Mouse (Mus musculus) testis, postnatal 10 days (tissue): ENCODE data around the gene Ago3.

Experiments used
- DNase-seq: peaks from one replicate; pipeline ENCODE4 v3.0.0; 2021; ENCODE audit warnings: low spot score

Ago3 gene

DNA sequence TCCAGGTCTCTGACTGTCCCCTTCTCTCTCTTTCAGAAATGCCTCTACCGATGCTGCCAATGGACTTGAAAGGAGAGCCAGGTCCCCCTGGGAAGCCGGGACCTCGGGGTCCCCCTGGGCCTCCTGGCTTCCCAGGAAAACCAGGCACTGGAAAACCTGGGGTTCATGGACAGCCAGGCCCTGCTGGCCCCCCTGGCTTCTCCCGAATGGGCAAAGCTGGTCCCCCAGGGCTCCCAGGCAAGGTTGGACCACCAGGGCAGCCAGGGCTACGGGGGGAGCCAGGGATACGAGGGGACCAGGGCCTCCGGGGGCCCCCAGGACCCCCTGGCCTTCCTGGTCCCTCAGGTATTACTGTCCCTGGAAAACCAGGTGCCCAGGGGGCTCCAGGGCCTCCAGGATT is 119.0 kb downstream of the Ago3 start:
- DNase-seq, result no peak

GRCm38 (mm10) chr4:126309922-126310309 is 119.4 kb downstream of the Ago3 start:
- peak; percentile 94 for DNase-seq

DNA sequence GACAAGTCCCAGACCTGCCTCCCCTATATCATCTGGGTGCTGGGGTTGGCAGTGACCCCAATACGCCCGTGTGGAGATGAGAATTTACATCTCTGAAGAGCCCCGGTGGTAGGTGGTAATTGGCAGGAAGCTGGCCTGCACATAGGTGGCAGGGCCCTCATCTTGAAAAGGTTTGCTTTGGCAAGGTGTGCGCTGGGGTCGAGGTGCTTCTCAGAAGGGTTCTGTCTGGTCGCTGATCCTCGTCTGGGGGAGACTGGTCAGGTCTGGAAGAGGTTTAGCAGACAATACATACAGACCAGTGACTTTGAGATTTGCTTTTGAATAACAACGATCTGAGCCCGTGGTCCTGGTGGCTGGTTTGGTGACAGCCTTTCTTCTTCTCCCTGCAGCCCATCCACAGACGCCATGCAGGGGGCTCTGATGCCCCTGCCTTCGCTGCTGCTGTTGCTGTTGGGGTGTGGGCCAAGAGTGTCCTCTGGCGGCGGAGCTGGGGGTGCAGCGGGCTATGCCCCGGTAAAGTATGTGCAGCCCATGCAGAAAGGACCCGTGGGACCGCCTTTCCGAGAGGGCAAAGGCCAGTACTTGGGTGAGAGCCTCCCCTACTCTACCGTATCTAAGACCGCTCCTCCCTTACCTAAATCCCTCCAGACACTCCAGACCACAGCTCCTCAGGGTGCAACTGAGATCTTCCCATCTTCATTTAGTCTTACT is 120.0 kb downstream of the Ago3 start:
- no peak for DNase-seq

GRCm38 (mm10) chr4:126306827-126307226 is 122.5 kb downstream of the Ago3 start:
- no peak for DNase-seq

GRCm38 (mm10) chr4:126306058-126306457 is 123.3 kb downstream of the Ago3 start:
- no peak for DNase-seq

DNA sequence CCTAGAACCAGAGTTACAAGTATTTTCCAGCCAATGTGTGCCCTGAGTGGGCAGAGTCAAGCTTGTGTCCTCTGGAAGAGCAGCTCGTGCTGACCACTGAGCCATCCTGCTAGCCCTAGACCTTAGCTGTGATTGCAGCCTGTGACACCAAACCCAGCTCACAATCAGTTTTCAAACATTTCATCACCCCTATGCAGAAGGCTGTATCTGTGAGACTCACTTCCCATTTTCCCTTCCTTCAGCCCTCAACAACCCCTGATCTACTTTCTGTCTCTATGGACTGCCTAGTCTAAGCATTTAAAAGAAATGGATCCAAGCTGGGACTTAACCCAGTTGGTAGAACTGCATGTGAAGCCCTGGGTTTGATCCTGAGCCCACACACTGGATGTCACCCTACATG is 123.9 kb downstream of the Ago3 start:
- DNase-seq, result no peak

- DNase-seq, result no peak
These were observed 125.5 kb downstream of the Ago3 start for GRCm38 (mm10) chr4:126303877-126304276.

DNA sequence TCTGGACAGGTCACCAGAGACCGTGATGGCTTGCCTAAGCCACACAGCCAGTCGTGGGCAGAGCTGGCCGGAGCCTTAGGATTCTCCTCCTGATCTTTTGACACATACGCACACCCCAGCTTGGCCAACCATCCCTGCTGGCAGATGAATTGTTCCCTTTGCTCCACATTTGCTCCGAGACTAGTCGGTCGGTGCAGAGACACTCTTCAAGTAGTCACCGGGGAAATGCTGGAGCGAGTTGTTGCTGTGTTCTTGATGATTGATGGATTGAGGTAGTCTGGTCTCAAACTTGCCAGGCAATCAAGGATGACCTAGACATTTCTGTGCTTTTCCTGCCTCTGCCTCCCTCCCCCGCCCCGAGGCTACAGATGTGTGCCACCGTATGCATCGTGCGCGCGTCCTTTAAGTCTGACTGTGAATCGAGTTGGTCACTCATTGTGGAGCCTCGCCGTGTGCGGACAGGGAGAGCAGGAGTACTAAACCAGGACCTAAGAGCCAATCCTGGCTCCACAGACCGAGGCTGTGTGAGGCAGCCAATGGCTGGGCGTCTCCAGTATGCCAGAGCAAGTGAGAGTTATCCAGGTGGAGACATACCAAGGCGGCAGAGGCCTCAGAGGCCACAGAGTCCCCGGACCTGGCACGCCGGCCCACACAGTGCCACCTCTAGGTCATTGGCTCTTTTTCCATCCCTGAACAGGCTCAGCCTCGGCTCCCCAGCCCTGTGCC is 127.6 kb downstream of the Ago3 start:
- no peak for DNase-seq

- no peak for DNase-seq
These were observed 128.3 kb downstream of the Ago3 start for GRCm38 (mm10) chr4:126300916-126301583.

DNA sequence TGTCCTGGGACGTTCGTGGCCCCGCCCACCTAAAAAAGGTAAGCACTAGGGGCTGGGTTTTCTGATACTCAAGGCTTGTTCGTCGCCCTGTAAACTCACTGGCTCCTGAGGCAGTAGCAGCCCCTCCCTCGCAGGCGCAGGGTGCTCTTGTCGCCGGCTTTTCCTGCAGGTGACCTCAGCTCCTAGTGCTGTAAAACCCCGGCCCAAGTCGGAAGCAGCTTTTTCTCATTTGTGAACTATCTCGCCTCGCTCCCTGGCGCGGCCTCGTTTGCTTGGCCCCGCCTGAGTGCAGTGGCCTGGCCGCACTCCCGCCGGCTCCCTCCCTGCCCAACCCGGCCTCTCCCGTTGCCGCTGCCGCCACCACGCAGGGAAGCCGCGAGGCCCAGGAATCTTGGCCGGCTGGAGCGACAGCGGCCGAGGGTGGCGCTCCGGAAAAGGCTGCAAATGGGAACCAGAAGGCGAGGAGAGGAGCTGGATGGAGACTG is 132.7 kb downstream of the Ago3 start:
- peak; percentile 77 for DNase-seq

DNA sequence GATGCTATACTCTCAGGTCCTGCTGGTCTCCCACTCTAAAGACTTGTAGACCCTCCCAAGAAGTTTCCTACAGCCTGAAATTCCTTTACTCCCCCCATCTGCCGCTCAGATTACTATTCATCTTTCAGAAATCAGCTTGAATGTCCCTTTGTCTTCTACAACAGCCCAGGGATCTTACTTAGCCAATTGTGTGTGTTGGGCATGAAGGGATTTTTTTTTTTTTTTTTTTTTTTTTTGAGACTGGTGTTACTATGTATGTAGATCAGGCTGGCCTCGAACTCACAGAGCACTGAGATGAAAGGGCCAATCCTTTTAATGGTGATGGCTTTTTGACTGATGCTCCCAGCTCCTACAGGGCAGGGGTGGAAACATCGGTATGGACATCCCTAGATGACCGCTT is 133.4 kb downstream of the Ago3 start:
- DNase-seq, result no peak

- DNase-seq, result no peak
These were observed 134.2 kb downstream of the Ago3 start for GRCm38 (mm10) chr4:126295152-126295551.

DNA sequence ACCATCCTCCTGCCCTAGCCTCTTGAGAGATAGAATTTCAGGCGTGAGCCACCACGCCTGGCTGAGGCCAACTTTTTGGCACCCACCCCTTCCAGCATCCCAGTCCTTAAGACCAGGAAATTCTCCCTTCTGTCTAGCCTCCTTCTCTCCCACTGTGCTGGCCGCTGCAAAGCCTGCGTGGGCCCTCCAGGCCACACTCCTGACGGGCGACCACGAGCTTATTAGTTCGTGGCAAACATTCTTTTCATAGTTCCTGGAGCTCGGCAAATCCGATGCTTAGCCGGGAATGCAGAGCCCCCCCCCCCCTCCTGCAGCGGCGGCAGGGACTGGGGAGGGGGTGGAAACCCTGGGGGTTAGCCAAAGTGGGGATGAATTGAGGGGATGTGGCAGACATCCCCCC is 138.2 kb downstream of the Ago3 start:
- DNase-seq, result no peak

- no peak for DNase-seq
These were observed 139.0 kb downstream of the Ago3 start for GRCm38 (mm10) chr4:126290314-126290713.

DNA sequence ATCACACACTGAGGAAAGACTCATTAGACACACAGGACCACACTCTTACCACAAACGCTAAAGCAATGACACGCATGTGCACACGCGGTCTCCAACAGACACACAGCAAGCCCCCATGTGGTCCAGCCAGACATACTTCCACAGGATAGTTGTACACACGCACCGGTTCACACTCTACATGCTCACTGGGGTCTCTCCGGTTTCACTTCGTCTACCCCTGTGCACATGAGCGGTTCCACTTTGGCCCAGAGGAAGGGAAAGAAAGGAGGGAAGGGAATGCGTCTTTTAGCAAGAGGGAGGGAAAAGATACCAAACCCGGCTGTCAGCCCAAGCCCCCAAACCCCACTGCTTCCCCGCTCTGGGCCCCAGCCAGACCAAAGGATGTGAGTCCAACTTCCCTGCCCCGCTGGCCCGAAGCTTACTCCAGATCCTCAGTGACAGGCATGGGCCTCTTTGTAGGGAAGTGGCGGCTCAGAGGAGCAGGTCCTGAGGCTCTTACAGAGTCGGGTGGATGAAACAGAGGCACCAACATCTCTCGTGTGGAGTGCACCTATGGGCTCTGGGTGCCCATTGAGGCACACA is 141.2 kb downstream of the Ago3 start:
- DNase-seq, result no peak

- no peak for DNase-seq
These were observed 141.9 kb downstream of the Ago3 start for GRCm38 (mm10) chr4:126287302-126287995.

- peak; percentile 69 for DNase-seq
These were observed 142.9 kb downstream of the Ago3 start, which contains the start of gene Col8a2 for GRCm38 (mm10) chr4:126286492-126286891. Col8a2 (plus strand) TSS chr4:126286793.

DNA sequence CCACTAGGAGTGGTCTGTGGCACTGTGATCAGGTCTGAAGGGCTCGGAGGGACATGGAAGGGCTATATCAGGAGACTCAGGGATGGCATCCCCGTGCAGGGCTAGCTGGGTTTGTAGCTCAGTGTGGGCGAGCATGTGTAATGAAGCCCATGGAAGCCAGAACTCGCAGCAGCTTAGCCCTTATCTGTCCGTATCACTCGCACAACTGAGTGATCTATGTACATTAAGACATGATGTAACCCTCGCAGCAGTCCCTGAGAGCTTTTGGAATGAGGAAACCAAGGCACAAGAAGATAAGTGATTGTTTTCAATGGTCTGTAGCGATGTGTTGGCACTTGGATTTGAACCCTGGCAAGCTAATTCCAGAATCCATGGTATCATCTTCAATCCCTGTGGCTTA is 145.8 kb downstream of the Ago3 start:
- no peak for DNase-seq

- no peak for DNase-seq
These were observed 147.7 kb downstream of the Ago3 start for GRCm38 (mm10) chr4:126281706-126282105.
